Mouse (Mus musculus): ENCODE data around the gene Zfp617.

GRCm38 (mm10) chr8:71881618-71882274 lies 26.7 kb upstream of the Zfp617 start, which contains the start of gene Zfp709:
- TF ChIP-seq POLR2A (IDR thresholded peaks at IDR 0.05; ENCODE audit: insufficient read depth, low read depth, low read length) (peak; percentile 43; the same call in 1 of the 2 replicates), CTCF (IDR thresholded peaks at IDR 0.05; ENCODE audit: insufficient read depth, low read depth, low read length) (no peak)
